Mouse (Mus musculus) midbrain, embryonic 10.5 days (tissue): Measurements from ENCODE around the gene Gm26566. TPM values are rescaled to one million over a fixed set of nuclear protein-coding genes. Genes with fewer than 3 reads are reported as not detected.
A peak's percentile ranks its signal among the peaks of the same experiment; 100 is the strongest.

ENCODE experiments used
- DNase-seq: peaks from one replicate; pipeline ENCODE4 v3.0.0-alpha.2; 2017; ENCODE audit warnings: low spot score
- H3K27ac ChIP-seq: fragments of 300-500 bp; sonication (generic); replicated peaks from 2 replicates; pipeline ENCODE4 v1.5.1; 2016; ENCODE audit warnings: mild to moderate bottlenecking
- H3K27me3 ChIP-seq: fragments of 300-500 bp; sonication (generic); 2 replicates; pipeline ENCODE4 v1.6.1; 2016; ENCODE audit warnings: low read depth, mild to moderate bottlenecking; ENCODE audit not compliant: poor library complexity, severe bottlenecking
- H3K36me3 ChIP-seq: fragments of 300-500 bp; sonication (generic); 2 replicates; pipeline ENCODE4 v1.6.1; 2016; ENCODE audit warnings: mild to moderate bottlenecking, moderate library complexity
- H3K4me1 ChIP-seq: fragments of 300-500 bp; sonication (generic); 2 replicates; pipeline ENCODE4 v1.6.1; 2016
- H3K4me3 ChIP-seq: fragments of 300-500 bp; sonication (generic); 2 replicates; pipeline ENCODE4 v1.5.1; 2016; ENCODE audit warnings: mild to moderate bottlenecking, moderate library complexity
- H3K9me3 ChIP-seq: fragments of 300-500 bp; sonication (generic); replicated peaks from 2 replicates; pipeline ENCODE4 v1.6.1; 2016; ENCODE audit warnings: mild to moderate bottlenecking
- WGBS: fragments of 180-500 bp; shearing (Covaris S2); methylation state at CpG from one replicate; pipeline ENCODE4 v1.1.7; 2016; 5-methylcytosine and 5-hydroxymethylcytosine counted together
- polyA plus RNA-seq: library from polyadenylated mRNA; unstranded; fragments of >200 nt; fragmentation: Nextera tagmentation; extraction: Ambion mirVana; gene quantifications from 2 replicates; pipeline ENCODE4 v1.2.1, GENCODE M21; 2016

Gene Gm26566
- 0.80 and 1.1 TPM in 2 replicates for polyA plus RNA-seq

GRCm38 (mm10) chr4:88721791-88722721 is at the start of gene Gm26566, which contains the start of gene Klhl9:
Gene Gm26566, plus strand, starts transcription at chr4:88721805.
Gene Klhl9, minus strand, starts transcription at chr4:88722465.
- Histone ChIP-seq H3K4me3 (peak within 1 kb of the TSS; percentile 81), H3K36me3 (peaks cover 42% of the 10 kb centered on the region), H3K4me1 (peaks cover 40% of the 10 kb centered on the region), H3K9me3 (no peaks in the 10 kb centered on the region), H3K27me3 (no peaks in the 10 kb centered on the region), H3K27ac (peak within 1 kb of the TSS; percentile 99)
- DNase-seq: peak; percentile 97
- WGBS: under 1% methylated on average over 81 of the region's 82 CpGs

DNA sequence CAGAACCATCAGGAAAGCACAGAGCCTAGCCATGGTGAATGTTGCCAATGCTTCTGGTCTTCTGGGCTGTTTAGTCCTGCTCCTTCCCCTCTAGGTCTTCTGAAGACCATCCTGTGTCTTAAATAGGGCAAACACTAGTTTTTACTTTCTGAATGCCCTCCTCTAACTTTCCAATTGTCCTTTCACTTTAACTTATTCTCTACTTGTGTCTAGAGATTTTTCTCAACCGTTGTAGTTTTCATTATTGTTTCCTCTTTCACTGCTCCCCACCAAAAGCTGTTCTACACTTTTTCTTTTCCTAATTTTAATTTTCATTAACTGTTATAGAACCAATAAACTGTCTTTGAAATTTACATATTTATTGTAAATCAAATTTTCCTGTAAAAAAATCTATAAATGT is 44.8 kb upstream of the Gm26566 start, which contains the start of gene Ifna16:
Ifna16 (minus strand) TSS at position 101 of the 400 bp plus-strand sequence.
- no peak within 1 kb of the TSS for H3K4me3 ChIP-seq
- no peaks in the 10 kb centered on the region for H3K9me3 ChIP-seq
- no peaks in the 10 kb centered on the region for H3K4me1 ChIP-seq
- no peaks in the 10 kb centered on the region for H3K27me3 ChIP-seq
- 81% methylated on average over 1 of the region's 1 CpGs for WGBS
- H3K36me3 ChIP-seq: no peaks in the 10 kb centered on the region
- no peak within 1 kb of the TSS for H3K27ac ChIP-seq
- no peak for DNase-seq

- H3K36me3 ChIP-seq: no peaks in the 10 kb centered on the region
- no peaks in the 10 kb centered on the region for H3K9me3 ChIP-seq
- DNase-seq: no peak
- no peaks in the 10 kb centered on the region for H3K27me3 ChIP-seq
- H3K4me3 ChIP-seq: no peak overlapping the region
- H3K4me1 ChIP-seq: no peaks in the 10 kb centered on the region
- 54% methylated on average over 8 of the region's 8 CpGs for WGBS
- no peak overlapping the region for H3K27ac ChIP-seq
Observed at GRCm38 (mm10) chr4:88680362-88680761, 41.2 kb upstream of the Gm26566 start.

DNA sequence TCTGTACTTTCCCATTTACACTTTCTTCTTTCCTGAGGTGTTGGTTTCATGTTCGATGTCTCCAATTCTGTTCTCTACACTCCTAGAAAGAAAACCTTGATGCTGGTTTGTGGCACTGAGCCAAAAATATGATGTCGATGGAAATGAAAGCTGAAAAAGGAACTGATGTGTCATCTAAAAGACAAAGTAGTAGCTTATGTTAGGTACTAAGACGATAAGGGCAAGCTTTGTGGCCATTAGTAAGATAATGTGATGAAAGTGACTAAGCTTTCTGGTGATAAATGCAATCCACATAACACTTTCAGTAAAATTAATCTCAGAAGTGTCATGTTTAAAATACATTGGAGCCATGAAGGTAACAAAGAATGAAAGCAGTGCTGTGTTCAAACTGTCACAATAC is 40.3 kb upstream of the Gm26566 start:
- no peaks in the 10 kb centered on the region for H3K36me3 ChIP-seq
- H3K27ac ChIP-seq: no peak overlapping the region
- no peaks in the 10 kb centered on the region for H3K4me1 ChIP-seq
- no peak overlapping the region for H3K4me3 ChIP-seq
- DNase-seq: no peak
- WGBS: 82% methylated on average over 3 of the region's 3 CpGs
- no peaks in the 10 kb centered on the region for H3K27me3 ChIP-seq
- no peaks in the 10 kb centered on the region for H3K9me3 ChIP-seq

DNA sequence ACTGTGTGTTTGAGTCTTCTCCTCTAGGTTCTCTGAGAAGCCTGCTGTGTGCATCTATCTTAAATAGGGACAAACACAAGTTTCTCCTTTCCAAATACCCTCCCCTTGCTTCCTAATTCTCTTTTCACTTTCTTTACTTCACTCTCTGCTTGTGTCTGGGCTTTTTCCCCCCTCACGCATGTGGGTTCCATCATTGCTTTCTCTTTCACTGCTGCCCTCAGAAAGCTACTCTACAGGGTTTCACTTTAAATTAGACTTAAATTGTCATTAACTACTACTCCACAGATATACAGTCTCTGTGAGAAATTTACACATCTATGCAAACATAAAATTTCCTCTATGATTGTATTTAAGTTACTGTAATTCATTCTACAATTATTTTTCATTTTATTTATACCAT is 37.8 kb upstream of the Gm26566 start, which contains the start of gene Ifna2:
Ifna2 (minus strand) TSS at position 101 of the 400 bp plus-strand sequence.
- Histone ChIP-seq H3K4me1 (no peaks in the 10 kb centered on the region), H3K4me3 (no peak within 1 kb of the TSS), H3K36me3 (no peaks in the 10 kb centered on the region), H3K27ac (no peak within 1 kb of the TSS), H3K27me3 (no peaks in the 10 kb centered on the region), H3K9me3 (no peaks in the 10 kb centered on the region)
- DNase-seq: no peak
- WGBS: 89% methylated on average over 1 of the region's 1 CpGs

DNA sequence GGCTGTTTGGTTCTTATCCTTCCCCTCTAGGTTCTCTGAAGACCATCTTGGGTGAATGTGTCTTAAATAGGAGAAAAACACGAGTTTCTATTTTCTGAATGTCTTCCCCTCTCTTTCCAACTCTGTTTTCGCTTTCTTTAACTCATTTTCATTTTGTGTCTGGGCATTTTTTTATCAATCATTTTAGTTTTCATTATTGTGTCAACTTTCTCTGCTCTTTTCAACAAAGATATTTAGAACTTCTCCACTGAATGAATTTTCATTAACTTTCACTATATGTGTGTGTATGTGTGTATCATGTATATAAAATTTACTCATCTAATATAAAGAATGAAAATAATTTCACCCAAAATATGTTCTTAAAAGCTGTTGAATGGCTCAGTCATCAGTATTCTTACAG is 30.3 kb upstream of the Gm26566 start, which contains the start of gene Ifnab:
Ifnab (minus strand) TSS at position 101 of the 400 bp plus-strand sequence.
- H3K4me1 ChIP-seq: no peaks in the 10 kb centered on the region
- no peaks in the 10 kb centered on the region for H3K9me3 ChIP-seq
- H3K36me3 ChIP-seq: no peaks in the 10 kb centered on the region
- H3K4me3 ChIP-seq: no peak within 1 kb of the TSS
- H3K27me3 ChIP-seq: no peaks in the 10 kb centered on the region
- 68% methylated on average over 2 of the region's 2 CpGs for WGBS
- no peak within 1 kb of the TSS for H3K27ac ChIP-seq
- no peak for DNase-seq

GRCm38 (mm10) chr4:88692537-88692936 is 29.1 kb upstream of the Gm26566 start:
- Histone ChIP-seq H3K36me3 (no peaks in the 10 kb centered on the region), H3K27me3 (no peaks in the 10 kb centered on the region), H3K4me1 (no peaks in the 10 kb centered on the region), H3K27ac (no peak overlapping the region), H3K4me3 (no peak overlapping the region), H3K9me3 (no peaks in the 10 kb centered on the region)
- WGBS: 90% methylated on average over 1 of the region's 1 CpGs
- DNase-seq: no peak

GRCm38 (mm10) chr4:88693392-88693791 is 28.2 kb upstream of the Gm26566 start:
- H3K36me3 ChIP-seq: no peaks in the 10 kb centered on the region
- H3K27ac ChIP-seq: no peak overlapping the region
- DNase-seq: no peak
- H3K4me3 ChIP-seq: no peak overlapping the region
- H3K4me1 ChIP-seq: no peaks in the 10 kb centered on the region
- H3K27me3 ChIP-seq: no peaks in the 10 kb centered on the region
- H3K9me3 ChIP-seq: no peaks in the 10 kb centered on the region
- WGBS: 92% methylated on average over 2 of the region's 2 CpGs

DNA sequence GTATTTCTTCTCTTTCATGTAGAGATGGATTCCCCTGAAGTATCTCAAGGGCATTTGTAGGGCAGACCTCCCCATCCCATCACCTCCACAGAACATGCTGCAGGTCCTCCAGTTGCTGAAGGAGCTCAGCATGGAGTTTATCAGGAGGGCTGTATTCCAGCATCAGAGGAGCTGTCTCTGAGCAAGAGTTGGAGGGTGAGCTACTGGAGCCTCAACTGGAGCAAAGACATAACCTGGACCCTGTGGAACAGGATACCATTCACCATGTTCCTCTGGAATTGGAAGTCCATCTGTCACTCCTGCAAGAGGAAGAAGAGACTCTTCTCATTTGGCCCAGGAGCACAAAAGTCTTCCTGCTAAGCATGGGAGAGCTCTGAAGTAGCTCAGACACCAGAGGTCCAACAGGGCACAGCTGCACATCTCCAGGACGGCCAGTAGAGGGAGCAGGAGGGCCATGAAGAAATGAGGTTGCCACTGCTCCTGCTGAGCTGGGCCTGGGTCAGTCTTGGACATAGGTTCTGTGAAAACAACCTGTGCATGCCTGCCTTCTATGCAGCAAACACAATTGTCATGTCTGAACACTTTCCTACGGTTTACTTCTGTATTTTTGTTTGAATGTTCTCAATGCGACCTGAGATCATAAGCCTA is 25.2 kb upstream of the Gm26566 start:
- no peaks in the 10 kb centered on the region for H3K36me3 ChIP-seq
- H3K4me1 ChIP-seq: no peaks in the 10 kb centered on the region
- DNase-seq: peak; percentile 78
- H3K27me3 ChIP-seq: no peaks in the 10 kb centered on the region
- H3K27ac ChIP-seq: no peak overlapping the region
- H3K4me3 ChIP-seq: no peak overlapping the region
- 27% methylated on average over 3 of the region's 3 CpGs for WGBS
- no peaks in the 10 kb centered on the region for H3K9me3 ChIP-seq

DNA sequence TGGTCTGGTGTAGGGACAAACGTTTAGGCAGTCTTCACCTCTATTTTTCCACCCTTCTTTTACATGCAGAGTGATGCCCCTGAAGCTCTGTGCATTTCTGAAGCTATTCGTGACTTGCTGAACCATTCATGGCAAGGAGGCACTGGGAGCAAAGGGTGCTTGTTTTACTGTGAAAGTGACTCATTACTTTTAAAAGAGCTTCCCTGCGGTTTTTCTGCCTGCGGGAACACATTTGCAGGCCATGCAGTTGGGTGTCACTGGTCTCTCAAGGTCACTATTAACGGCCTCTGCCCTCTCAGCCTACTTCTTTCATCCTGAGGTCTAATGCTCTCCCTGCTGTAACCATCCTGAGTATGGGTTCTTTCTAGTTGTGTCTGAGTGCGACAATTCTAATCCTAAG is 24.5 kb upstream of the Gm26566 start:
- WGBS: 66% methylated on average over 6 of the region's 6 CpGs
- no peak for DNase-seq
- Histone ChIP-seq H3K4me1 (no peaks in the 10 kb centered on the region), H3K36me3 (no peaks in the 10 kb centered on the region), H3K27ac (no peak overlapping the region), H3K4me3 (no peak overlapping the region), H3K9me3 (no peaks in the 10 kb centered on the region), H3K27me3 (no peaks in the 10 kb centered on the region)

DNA sequence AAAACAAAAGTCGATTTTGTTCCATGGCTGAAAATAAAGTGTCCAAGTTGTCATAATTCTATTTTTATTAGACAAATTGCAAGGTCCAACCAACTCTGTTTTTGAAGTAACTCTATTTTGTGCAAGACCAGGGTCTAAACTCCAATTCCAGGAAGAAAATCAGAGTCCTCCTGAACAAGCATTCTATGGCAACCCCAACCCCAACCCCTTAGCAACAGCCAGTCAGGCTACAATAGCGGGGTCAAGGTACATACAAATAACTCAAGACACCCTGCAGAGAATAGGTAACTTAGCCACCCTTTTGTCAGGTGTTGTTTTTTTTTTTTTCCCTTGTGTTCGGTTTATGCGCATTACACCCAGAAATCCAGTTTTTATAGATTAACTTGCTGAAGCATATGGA is 23.9 kb upstream of the Gm26566 start:
- Histone ChIP-seq H3K27ac (no peak overlapping the region), H3K4me1 (no peaks in the 10 kb centered on the region), H3K27me3 (no peaks in the 10 kb centered on the region), H3K4me3 (no peak overlapping the region), H3K36me3 (no peaks in the 10 kb centered on the region), H3K9me3 (no peaks in the 10 kb centered on the region)
- DNase-seq: no peak
- 80% methylated on average over 4 of the region's 4 CpGs for WGBS

DNA sequence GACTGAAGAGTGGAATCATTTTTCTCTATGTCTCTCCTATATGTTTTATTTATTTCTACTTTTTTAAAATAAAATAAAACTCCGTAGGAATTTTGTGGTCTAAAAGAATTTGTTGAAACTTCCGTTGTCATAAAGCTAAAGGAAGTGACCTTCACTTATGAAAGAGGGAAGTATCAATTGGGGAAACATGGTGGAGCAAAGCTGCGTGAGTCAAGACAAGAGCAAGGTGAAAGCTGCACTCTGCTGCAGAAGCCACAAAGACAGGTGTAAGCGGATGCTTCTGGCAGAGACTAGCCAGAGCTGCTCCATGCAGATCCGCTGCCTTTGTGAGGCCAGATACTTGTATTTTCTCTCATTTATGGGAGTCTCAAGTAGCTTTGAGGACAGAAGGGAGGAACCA is 22.8 kb upstream of the Gm26566 start:
- WGBS: 85% methylated on average over 5 of the region's 5 CpGs
- H3K4me1 ChIP-seq: no peaks in the 10 kb centered on the region
- H3K4me3 ChIP-seq: no peak overlapping the region
- no peak overlapping the region for H3K27ac ChIP-seq
- H3K27me3 ChIP-seq: no peaks in the 10 kb centered on the region
- no peaks in the 10 kb centered on the region for H3K36me3 ChIP-seq
- no peaks in the 10 kb centered on the region for H3K9me3 ChIP-seq
- no peak for DNase-seq

GRCm38 (mm10) chr4:88699301-88699700 is 22.3 kb upstream of the Gm26566 start:
- WGBS: 93% methylated on average over 1 of the region's 1 CpGs
- H3K36me3 ChIP-seq: no peaks in the 10 kb centered on the region
- no peaks in the 10 kb centered on the region for H3K27me3 ChIP-seq
- DNase-seq: no peak
- no peak overlapping the region for H3K4me3 ChIP-seq
- no peak overlapping the region for H3K27ac ChIP-seq
- no peaks in the 10 kb centered on the region for H3K9me3 ChIP-seq
- H3K4me1 ChIP-seq: no peaks in the 10 kb centered on the region
